Mouse (Mus musculus) liver, embryonic 11.5 days (tissue): ENCODE results near the gene Prdm16. TPM values are rescaled to one million over a fixed set of nuclear protein-coding genes. Genes with fewer than 3 reads are reported as not detected.
A peak's percentile ranks its signal among the peaks of the same experiment; 100 is the strongest.

Source experiments
- ATAC-seq: fragments of 200-750 bp; cut with Nextera tagmentation; replicated peaks from 2 replicates; pipeline ENCODE4 v1.8.0; 2017; ENCODE audit warnings: moderate number of reproducible peaks, mild to moderate bottlenecking, moderate TSS enrichment, moderate library complexity; ENCODE audit not compliant: low FRiP score
- DNase-seq: peaks from one replicate; pipeline ENCODE4 v3.0.0-alpha.2; 2017; ENCODE audit warnings: low spot score
- H3K27ac ChIP-seq: fragments of 300-500 bp; sonication (generic); 2 replicates; pipeline ENCODE4 v1.5.1; 2014; ENCODE audit warnings: mild to moderate bottlenecking, low read depth, low read length, control low read depth
- H3K27me3 ChIP-seq: fragments of 300-500 bp; sonication (generic); replicated peaks from 2 replicates; pipeline ENCODE4 v1.6.1; 2014; ENCODE audit warnings: low read length, mixed read lengths; ENCODE audit not compliant: control insufficient read depth, insufficient read depth
- H3K36me3 ChIP-seq: fragments of 300-500 bp; sonication (generic); 2 replicates; pipeline ENCODE4 v1.6.1; 2014; ENCODE audit warnings: mild to moderate bottlenecking, low read length, moderate library complexity, mixed read lengths; ENCODE audit not compliant: control insufficient read depth, insufficient read depth
- H3K4me1 ChIP-seq: fragments of 300-500 bp; sonication (generic); replicated peaks from 2 replicates; pipeline ENCODE4 v1.6.1; 2014; ENCODE audit warnings: low read length, mixed read lengths; ENCODE audit not compliant: control insufficient read depth, insufficient read depth
- H3K4me2 ChIP-seq: fragments of 300-500 bp; sonication (generic); 2 replicates; pipeline ENCODE4 v1.6.1; 2014; ENCODE audit warnings: mild to moderate bottlenecking, control low read depth, moderate library complexity
- H3K4me3 ChIP-seq: fragments of 300-500 bp; sonication (generic); 2 replicates; pipeline ENCODE4 v1.5.1; 2014; ENCODE audit warnings: low read depth, low read length, control low read depth
- H3K9ac ChIP-seq: fragments of 300-500 bp; sonication (generic); 2 replicates; pipeline ENCODE4 v1.6.1; 2014; ENCODE audit warnings: low read depth, low read length, control low read depth
- H3K9me3 ChIP-seq: fragments of 300-500 bp; sonication (generic); 2 replicates; pipeline ENCODE4 v1.6.1; 2016; ENCODE audit warnings: low read length, inconsistent platforms, mixed read lengths; ENCODE audit not compliant: control insufficient read depth
- WGBS: fragments of 180-500 bp; shearing (Covaris S2); extraction: QIAGEN DNeasy Blood & Tissue Kit; methylation state at CpG from one replicate; pipeline ENCODE4 v1.1.7; 2014; 5-methylcytosine and 5-hydroxymethylcytosine counted together
- polyA plus RNA-seq: library from polyadenylated mRNA; unstranded; fragments of >200 nt; fragmentation: Nextera tagmentation; extraction: Ambion mirVana; gene quantifications from 2 replicates; pipeline ENCODE4 v1.2.1, GENCODE M21; 2014

Gene Prdm16
- polyA plus RNA-seq, 1 experiment from 2014 or later = 7.2 TPM

DNA sequence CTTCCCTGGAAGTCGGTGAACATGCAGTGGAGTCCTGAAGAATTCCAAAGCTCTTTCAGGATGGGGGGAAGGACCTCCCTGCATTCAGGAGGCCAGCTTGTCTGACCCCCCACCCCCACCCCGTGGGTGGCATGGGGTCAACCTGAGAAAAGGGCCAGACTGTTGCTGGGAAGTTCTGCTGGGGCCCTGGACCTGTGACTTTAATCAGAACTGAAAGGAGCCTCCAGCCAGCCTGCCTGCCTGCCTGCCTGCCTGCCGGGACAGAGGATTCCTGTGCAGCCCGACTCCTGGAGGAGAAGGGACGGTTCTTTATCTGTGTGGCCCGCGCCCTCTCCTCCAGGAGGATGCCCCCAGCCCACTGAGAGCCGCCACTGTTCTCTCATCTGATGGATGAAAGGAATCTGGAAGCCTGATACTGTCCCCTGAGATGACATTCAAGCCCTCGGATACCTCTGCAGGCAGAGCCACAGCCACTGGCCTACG lies 214.2 kb downstream of the Prdm16 start:
- peaks cover 9% of the 10 kb centered on the region; the same call in 1 of the 2 replicates for H3K4me1 ChIP-seq
- H3K36me3 ChIP-seq = no peaks in the 10 kb centered on the region
- H3K9me3 ChIP-seq = no peaks in the 10 kb centered on the region
- WGBS = 18% methylated on average over 10 of the region's 10 CpGs
- peaks cover 7% of the 10 kb centered on the region; the same call in 1 of the 2 replicates for H3K27me3 ChIP-seq
- no peak overlapping the region for H3K4me2 ChIP-seq
- no peak overlapping the region for H3K9ac ChIP-seq
- ATAC-seq = no peak
- DNase-seq = no peak
- H3K27ac ChIP-seq = no peak overlapping the region
- H3K4me3 ChIP-seq = no peak overlapping the region

DNA sequence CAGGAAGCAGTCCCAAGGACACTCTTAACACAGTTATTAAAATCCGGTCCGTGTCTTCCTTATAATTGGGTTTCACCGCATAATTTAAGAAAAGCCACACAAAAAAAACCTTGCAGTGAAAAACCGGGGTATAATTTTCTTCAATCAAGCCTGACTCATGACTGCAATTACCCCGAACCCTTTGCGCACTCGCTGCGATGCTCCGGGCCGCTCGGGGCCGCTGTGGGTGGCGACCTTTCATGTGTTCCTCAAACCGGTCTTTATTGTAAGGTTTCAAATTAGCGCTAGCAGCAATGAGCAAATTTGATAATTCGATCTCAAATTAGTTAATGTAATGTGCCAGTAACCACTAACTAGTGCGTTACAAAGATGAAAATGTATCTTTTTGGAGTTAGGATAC lies 215.9 kb downstream of the Prdm16 start:
- Histone ChIP-seq H3K9ac (no peak overlapping the region), H3K27ac (no peak overlapping the region), H3K9me3 (no peaks in the 10 kb centered on the region), H3K4me1 (peaks cover 9% of the 10 kb centered on the region; the same call in 1 of the 2 replicates), H3K4me2 (no peak overlapping the region), H3K36me3 (no peaks in the 10 kb centered on the region), H3K27me3 (peaks cover 7% of the 10 kb centered on the region; the same call in 1 of the 2 replicates), H3K4me3 (no peak overlapping the region)
- WGBS = 89% methylated on average over 17 of the region's 17 CpGs
- no peak for ATAC-seq
- no peak for DNase-seq

DNA sequence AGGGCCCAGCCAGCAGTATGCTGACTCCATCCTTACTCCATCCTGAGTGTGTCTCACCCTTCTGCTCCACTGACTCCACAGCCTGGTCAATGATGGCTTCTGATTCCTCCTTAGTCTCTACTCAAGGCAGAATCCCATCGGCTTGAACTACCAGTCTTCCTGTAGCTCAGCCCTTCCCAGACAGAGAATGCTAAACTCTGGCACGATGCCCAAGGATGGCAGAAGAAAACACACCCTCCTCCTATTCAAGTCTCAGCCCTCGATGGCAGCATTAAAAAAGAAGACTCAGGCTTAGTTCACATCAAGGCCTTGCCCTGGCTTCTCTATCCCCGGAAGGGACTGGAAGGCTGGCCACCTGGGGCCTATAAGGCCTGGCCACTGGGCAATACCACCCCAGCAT lies 216.9 kb downstream of the Prdm16 start:
- no peak for ATAC-seq
- Histone ChIP-seq H3K4me1 (peaks cover 9% of the 10 kb centered on the region; the same call in 1 of the 2 replicates), H3K4me3 (no peak overlapping the region), H3K4me2 (no peak overlapping the region), H3K36me3 (no peaks in the 10 kb centered on the region), H3K9ac (no peak overlapping the region), H3K9me3 (no peaks in the 10 kb centered on the region), H3K27ac (no peak overlapping the region), H3K27me3 (peaks cover 7% of the 10 kb centered on the region; the same call in 1 of the 2 replicates)
- WGBS = 82% methylated on average over 4 of the region's 4 CpGs
- DNase-seq = no peak

DNA sequence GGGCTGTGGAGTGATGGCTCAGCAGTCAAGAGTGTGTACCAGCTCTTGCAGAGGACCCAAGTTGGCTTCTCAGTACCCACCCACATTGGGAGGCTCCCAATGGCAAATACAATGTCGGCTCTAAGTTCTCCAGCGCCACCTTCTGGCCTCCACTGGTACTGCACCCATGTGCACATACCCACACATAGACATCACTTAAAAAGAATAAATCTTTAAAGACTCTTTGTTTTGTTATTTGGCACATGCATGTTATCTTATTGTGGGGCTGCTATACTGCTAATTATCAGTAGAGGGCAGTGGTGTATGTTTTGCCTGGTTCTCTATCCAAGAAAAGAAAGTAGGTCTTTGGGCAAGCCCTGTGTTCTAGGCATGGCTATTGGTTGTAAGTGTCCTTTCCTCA lies 217.7 kb downstream of the Prdm16 start:
- ATAC-seq = no peak
- Histone ChIP-seq H3K4me3 (no peak overlapping the region), H3K9ac (no peak overlapping the region), H3K4me2 (no peak overlapping the region), H3K27me3 (peaks cover 6% of the 10 kb centered on the region; the same call in 1 of the 2 replicates), H3K27ac (peak overlapping the region; percentile 25; the same call in 1 of the 2 replicates), H3K36me3 (no peaks in the 10 kb centered on the region), H3K9me3 (no peaks in the 10 kb centered on the region), H3K4me1 (peaks cover 9% of the 10 kb centered on the region; the same call in 1 of the 2 replicates)
- DNase-seq = no peak
- 21% methylated on average over 2 of the region's 2 CpGs for WGBS

DNA sequence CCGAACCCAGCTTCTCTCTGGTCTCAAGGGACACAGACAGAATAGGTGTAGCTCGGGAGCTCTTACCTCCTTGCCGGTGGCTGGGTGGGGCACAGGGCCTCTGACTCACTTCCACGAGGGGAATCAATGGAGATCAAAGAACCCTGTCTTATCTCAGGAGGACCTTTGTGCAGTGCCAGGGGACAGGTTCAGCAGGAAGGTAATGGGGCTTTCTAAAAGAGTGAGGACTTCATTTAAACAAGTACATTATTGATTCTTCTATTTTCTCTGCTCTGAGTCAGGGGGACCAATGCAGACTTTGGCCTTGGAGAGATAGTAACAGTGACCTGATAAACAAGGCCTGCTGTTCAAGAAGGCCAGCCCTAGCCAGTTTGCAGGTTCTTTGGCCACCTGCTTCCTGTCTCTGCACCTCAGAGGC lies 218.3 kb downstream of the Prdm16 start:
- no peaks in the 10 kb centered on the region for H3K27me3 ChIP-seq
- H3K9ac ChIP-seq = no peak overlapping the region
- H3K4me3 ChIP-seq = no peak overlapping the region
- DNase-seq (no peak), ATAC-seq (no peak; the same call in 1 of the 2 replicates)
- H3K9me3 ChIP-seq = no peaks in the 10 kb centered on the region
- peaks cover 6% of the 10 kb centered on the region; the same call in 1 of the 2 replicates for H3K4me1 ChIP-seq
- no peaks in the 10 kb centered on the region for H3K36me3 ChIP-seq
- WGBS = 64% methylated on average over 4 of the region's 4 CpGs
- no peak overlapping the region; the same call in 1 of the 2 replicates for H3K4me2 ChIP-seq
- peak overlapping the region; percentile 58; the same call in 1 of the 2 replicates for H3K27ac ChIP-seq

DNA sequence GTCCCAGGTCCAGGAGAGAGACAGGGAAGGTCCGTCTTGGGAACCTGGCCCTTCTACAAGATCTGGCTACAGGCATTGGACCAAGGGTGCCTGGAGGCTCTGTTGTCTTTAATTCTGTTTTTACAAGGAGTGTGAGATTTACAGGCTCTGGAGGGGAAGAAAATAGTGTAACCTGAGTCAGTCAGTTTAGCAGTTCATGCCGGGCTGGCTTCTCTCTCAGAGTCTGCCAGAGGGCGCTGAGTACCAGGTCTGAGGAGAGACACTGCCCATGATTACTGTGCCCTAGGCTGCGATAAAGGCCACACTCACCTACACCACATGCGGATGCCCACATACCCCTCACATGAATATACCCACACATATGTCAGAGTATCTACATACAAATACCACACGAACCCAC lies 219.9 kb downstream of the Prdm16 start:
- DNase-seq = no peak
- no peak overlapping the region for H3K27ac ChIP-seq
- no peaks in the 10 kb centered on the region; the same call in 1 of the 2 replicates for H3K4me1 ChIP-seq
- no peaks in the 10 kb centered on the region for H3K27me3 ChIP-seq
- no peak overlapping the region for H3K9ac ChIP-seq
- no peak for ATAC-seq
- WGBS = 71% methylated on average over 6 of the region's 6 CpGs
- H3K4me2 ChIP-seq = no peak overlapping the region
- no peak overlapping the region for H3K4me3 ChIP-seq
- no peaks in the 10 kb centered on the region for H3K9me3 ChIP-seq
- no peaks in the 10 kb centered on the region for H3K36me3 ChIP-seq

DNA sequence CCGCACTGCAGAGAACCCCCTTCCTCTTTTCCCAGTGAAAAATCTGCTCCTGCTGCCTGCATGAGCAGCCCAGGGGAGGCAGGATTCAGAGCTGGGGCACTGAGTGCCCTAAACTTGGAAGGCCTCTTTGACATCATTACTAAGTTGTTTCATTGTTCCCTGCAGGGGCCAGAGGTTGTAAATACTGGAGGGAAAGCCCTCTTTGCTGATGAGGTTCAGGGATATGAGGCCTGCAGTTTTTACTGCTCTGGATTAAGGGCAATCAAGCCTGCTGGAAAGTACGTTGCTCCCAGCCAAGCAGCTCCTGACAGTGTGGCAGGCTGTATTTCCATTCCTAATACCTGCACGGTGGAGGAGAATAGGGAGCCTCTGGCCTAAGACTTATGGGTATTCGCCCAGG lies 221.8 kb downstream of the Prdm16 start:
- Histone ChIP-seq H3K4me2 (no peak overlapping the region), H3K4me1 (peaks cover 11% of the 10 kb centered on the region), H3K27ac (no peak overlapping the region)

DNA sequence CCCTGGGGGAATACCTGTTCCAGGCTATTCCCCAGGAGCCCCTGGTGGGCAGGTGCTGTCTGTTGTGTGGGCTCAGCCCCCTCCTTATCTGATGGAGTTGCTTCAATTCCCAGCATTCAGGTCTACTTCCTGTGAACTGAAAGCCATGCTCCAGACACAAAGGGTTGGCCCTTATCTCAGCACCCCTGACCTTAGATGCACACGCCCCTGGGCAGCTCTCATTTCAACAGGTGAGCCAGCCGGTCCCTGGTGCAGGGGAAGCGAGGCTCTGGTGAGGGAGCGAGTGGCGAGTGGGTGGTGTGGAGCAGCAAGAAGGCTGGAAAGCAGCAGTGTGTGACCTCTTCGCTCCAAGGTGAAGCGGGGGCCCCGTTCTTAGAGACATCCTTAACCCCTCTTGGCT lies 226.1 kb downstream of the Prdm16 start:
- Histone ChIP-seq H3K36me3 (no peaks in the 10 kb centered on the region), H3K27me3 (0 out of 2 replicates have a peak, but pooled peaks cover 6% of the 10 kb centered on the region), H3K4me3 (no peak overlapping the region), H3K27ac (no peak overlapping the region; the same call in 1 of the 2 replicates), H3K4me1 (peaks cover 14% of the 10 kb centered on the region), H3K9ac (no peak overlapping the region), H3K4me2 (peak overlapping the region; percentile 9; the same call in 1 of the 2 replicates), H3K9me3 (no peaks in the 10 kb centered on the region)
- DNase-seq = no peak
- peak; percentile 24; the same call in 1 of the 2 replicates for ATAC-seq
- 49% methylated on average over 8 of the region's 8 CpGs for WGBS

More for the DNA sequence above, 221.8 kb downstream of the Prdm16 start:
- H3K9me3 ChIP-seq = no peaks in the 10 kb centered on the region
- ATAC-seq (no peak), DNase-seq (no peak)
- no peak overlapping the region for H3K4me3 ChIP-seq
- no peak overlapping the region for H3K9ac ChIP-seq
- WGBS = 49% methylated on average over 4 of the region's 4 CpGs
- 0 out of 2 replicates have a peak, but pooled peaks cover under 1% of the 10 kb centered on the region for H3K27me3 ChIP-seq
- H3K36me3 ChIP-seq = no peaks in the 10 kb centered on the region

DNA sequence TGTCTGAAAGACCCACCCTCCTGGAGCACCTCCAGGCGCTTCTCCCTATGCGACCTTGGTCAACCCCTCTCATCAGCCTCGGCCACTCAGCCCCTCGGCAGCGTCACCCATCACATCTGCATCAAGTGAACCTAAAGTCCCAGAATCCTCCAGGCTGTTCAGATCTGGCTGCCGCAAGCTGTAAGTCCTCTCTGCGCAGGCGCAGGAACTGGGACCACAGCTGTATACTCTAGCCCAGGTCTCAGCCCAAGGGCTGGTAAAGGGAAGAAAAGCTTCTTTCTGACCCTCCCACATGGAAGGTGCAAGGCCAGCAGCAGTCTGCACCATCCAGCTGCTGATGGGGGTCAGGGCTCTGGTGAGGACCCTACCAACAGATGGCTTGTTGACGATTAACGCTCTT lies 226.8 kb downstream of the Prdm16 start:
- Histone ChIP-seq H3K4me2 (no peak overlapping the region), H3K27me3 (0 out of 2 replicates have a peak, but pooled peaks cover 6% of the 10 kb centered on the region), H3K4me3 (no peak overlapping the region), H3K4me1 (peaks cover 14% of the 10 kb centered on the region), H3K36me3 (no peaks in the 10 kb centered on the region), H3K9me3 (no peaks in the 10 kb centered on the region), H3K9ac (no peak overlapping the region), H3K27ac (no peak overlapping the region)
- no peak for ATAC-seq
- DNase-seq = no peak
- WGBS = 68% methylated on average over 10 of the region's 10 CpGs
